Mouse (Mus musculus) lung, postnatal 36 days (tissue): Measurements from ENCODE around the gene Atp2c1.
A peak's percentile ranks its signal among the peaks of the same experiment; 100 is the strongest.

Source experiments
- DNase-seq: peaks from one replicate; pipeline ENCODE4 v3.0.0; 2022; ENCODE audit warnings: mixed read lengths

The Atp2c1 gene

GRCm38 (mm10) chr9:105484338-105485084 lies 42.6 kb downstream of the Atp2c1 start:
- peak; percentile 26 for DNase-seq

- no peak for DNase-seq
Observed at GRCm38 (mm10) chr9:105483880-105484279, 43.2 kb downstream of the Atp2c1 start.

GRCm38 (mm10) chr9:105482715-105483510 lies 44.2 kb downstream of the Atp2c1 start:
- DNase-seq, result no peak

- DNase-seq, result no peak
Observed at GRCm38 (mm10) chr9:105482070-105482469, 45.0 kb downstream of the Atp2c1 start.

DNA sequence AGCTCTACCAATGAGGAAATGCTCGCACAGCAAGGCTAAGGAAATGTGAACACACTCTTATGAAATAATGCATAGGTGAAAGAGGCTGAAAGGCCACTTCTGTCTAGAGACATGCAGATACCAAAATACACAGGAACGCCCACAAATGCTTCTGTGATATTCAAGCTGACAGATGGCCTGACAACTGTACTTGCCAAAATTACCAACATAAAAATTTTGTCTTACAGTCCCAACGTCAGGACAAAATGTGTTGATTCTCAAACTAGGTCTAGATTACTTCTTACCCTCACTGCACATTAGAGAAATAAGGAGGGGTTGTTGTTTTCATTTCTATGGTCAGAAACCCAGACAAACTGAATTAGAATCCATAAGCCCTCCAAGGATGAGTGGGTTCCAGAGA lies 51.0 kb downstream of the Atp2c1 start:
- no peak for DNase-seq

DNA sequence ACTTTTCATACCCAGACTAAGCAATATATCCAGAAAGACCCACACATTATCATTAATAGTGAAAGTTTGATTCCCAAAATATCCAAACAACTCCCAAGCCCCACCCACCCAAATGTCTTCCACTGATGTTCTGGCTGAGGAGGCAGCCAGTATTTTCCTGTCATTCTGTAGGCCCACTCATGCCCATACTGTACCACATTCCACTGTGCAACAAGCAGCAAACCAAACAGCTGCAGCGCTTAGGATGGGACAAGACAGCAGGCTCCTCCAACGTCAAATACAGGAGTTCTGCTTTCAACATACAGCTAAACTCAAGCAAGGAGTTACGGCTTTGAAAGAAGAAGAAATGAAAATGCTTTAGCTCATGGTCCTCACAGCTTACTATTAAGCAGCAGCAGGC lies 52.2 kb downstream of the Atp2c1 start:
- DNase-seq, result no peak

GRCm38 (mm10) chr9:105467787-105468186 lies 59.3 kb downstream of the Atp2c1 start:
- DNase-seq, result peak; percentile 38

GRCm38 (mm10) chr9:105461496-105461895 lies 65.6 kb downstream of the Atp2c1 start:
- DNase-seq, result no peak

DNA sequence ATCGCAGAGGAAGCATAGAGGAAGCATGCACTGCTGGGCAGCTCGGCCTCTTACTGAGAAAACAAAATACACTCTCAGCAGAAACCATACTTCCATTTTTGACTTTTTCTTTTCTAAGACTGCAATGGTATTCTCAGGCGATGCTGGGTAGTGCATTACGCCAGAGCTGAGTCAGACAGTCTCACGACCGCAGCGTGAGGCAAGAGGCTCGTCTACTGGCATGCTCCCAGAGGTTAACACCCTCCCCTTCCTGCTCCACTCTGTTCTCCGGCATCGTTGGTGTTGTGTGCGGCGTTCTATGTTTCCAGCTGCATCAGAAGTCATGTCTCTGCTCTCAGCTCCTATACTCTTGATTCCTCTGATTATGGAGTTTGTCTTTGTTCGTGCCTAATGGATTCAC lies 68.1 kb downstream of the Atp2c1 start:
- DNase-seq, result peak; percentile 22

- no peak for DNase-seq
Observed at GRCm38 (mm10) chr9:105408549-105408948, 118.6 kb downstream of the Atp2c1 start.

- peak; percentile 97 for DNase-seq
Observed at GRCm38 (mm10) chr9:105395218-105395627, 131.9 kb downstream of the Atp2c1 start, which contains the start of the genes Aste1 and Nek11. Gene Aste1, plus strand, starts transcription at chr9:105395392. Gene Nek11, minus strand, starts transcription at chr9:105395524.

GRCm38 (mm10) chr9:105394720-105395119 lies 132.4 kb downstream of the Atp2c1 start:
- DNase-seq, result no peak

GRCm38 (mm10) chr9:105390616-105391015 lies 136.5 kb downstream of the Atp2c1 start:
- DNase-seq, result no peak

DNA sequence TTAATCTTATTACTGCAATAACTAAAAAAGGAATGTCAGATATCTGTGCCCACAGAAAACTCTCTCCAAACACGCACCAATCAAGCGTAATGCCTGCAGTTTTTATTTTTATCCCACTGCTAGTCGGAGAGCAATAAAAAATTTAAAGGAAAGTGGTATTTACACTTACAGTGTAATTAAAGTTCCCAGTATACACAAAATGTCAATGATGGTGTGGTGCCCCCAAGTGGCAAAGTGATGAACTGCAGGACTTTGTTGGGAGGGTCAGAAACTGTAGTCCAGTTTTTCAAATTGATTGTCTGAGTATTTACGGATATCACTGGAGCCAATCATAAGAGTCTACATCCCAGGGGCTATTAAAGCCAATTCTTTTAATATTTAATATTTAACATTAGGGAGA lies 137.8 kb downstream of the Atp2c1 start:
- peak; percentile 83 for DNase-seq

- DNase-seq, result no peak
Observed at GRCm38 (mm10) chr9:105387403-105387802, 139.7 kb downstream of the Atp2c1 start.

DNA sequence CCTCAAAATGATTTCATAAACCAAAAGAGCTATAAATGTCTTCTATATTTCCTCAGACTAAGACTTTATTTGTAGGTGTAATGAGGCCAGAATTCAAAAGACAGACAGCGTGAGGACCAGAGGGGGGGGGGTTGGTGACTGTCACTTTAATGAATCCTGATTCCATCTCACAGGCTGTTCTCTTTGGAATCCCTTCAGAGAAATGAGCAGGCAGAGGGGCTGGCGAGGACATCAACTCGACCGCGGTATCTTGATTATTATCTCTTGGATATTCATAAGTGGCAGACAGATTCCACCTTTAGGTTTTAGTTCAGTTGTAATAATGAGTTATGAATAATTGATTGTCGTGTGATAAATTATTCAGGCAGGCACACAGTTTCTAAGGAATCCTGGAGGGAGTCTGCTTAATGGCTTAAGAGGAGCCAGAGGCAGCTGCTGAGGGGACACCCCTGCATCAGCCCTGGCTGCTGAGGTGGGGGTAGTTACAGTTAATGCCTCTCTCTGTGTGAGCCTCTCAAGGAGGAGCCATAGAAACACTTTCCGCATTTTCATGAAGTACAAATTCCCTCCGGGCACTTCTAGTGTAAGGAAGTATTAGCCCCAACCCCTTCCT lies 147.5 kb downstream of the Atp2c1 start:
- no peak for DNase-seq

DNA sequence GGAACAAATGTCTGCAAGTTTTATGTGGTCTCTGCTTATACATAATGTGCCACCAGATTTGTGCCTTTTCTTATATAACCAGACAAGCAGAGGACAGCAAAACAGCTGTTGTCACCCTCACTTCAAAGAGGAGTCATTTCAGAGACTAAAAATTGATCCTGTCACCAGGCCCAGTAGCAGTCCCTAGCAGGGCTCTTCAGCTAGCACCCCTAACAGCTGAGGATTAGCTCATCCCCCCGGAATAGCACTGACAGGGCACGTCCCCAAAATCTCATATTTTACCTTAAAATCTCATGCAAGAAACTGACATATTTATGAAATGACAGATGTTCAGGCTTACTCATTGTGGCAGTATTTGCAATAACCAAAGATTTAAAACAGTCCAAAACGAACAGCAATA lies 149.5 kb downstream of the Atp2c1 start:
- DNase-seq, result no peak

DNA sequence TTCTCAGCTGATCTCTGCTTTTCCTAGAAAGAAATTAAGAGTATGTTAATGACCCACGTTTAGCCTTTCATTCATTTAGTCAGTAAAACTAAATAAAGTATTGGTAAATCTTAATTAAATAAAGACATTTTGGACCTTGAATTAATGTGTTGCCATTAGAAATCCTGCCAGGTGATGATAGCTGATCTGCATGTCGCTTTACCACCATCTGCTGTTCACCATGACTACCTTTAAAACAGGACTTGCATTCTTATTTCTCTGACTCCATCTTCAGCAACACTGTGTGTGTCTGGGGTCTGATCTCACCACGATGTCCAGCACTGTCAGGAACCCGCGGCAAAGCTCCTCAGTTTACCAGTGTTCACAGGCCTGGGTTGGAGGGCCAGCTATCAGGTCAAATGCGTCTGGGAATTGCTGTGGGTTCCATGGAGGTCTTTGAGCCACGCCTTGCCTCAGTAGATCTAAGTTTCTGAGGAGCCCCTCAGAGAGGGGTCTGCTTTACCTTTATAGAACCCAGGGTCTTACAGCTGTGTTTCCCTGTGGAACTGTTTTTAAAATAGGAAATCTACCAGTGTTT lies 150.1 kb downstream of the Atp2c1 start:
- DNase-seq, result no peak

DNA sequence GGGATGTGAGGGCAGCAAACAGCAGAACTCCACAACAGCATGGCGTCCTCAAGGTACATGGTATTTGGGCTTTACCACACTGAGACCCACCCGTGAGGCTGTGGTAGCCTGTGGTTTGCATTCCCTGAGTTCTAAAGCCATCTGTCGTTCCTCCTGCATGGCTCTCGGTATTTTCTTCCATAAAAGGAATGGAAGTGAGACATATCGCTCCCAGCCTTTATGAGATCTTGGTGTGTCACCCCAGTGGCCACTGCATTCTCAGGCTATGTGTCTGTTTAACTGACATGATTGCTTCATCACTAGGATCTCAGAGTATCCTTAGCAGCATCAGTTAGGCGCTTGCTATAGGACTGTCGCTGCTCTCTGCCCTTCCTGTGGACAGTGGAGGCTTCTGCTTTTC lies 150.7 kb downstream of the Atp2c1 start:
- no peak for DNase-seq

- DNase-seq, result no peak
Observed at GRCm38 (mm10) chr9:105374361-105374760, 152.8 kb downstream of the Atp2c1 start.

- DNase-seq, result no peak
Observed at GRCm38 (mm10) chr9:105368605-105369004, 158.5 kb downstream of the Atp2c1 start.

DNA sequence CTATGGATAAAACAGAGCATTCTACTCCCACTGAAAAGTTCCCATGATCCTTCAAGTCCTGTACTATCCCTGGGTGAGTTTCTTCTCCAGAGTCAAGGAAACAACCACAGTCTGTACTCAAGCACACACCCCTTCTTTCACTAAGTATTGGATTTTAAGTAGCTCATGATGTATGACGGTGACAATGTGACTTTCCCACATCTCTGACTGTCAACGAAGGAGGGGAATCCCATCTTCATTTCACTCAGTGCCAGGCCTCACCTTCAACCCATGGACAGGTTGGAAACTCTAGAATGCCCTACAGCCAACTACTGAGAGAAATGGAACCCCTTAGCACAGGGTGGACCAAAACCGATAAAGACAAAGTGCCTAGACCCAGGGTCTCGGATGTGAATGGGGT lies 160.9 kb downstream of the Atp2c1 start:
- DNase-seq, result no peak

- DNase-seq, result no peak
Observed at GRCm38 (mm10) chr9:105363520-105364231, 163.4 kb downstream of the Atp2c1 start.
